Mouse (Mus musculus) CH12.LX (cell line): ENCODE data around the gene Parp4. TPM values are rescaled to one million over a fixed set of nuclear protein-coding genes. Genes with fewer than 3 reads are reported as not detected.

Experiments used
- DNase-seq: peaks from one replicate; pipeline ENCODE4 v3.0.0-alpha.2; 2013; ENCODE audit errors: extremely low read depth
- H3K27ac ChIP-seq: 2 replicates; pipeline ENCODE4 v1.5.1; 2012; ENCODE audit warnings: low read depth, mild to moderate bottlenecking, control low read depth, moderate library complexity; ENCODE audit not compliant: insufficient read depth
- H3K27me3 ChIP-seq: replicated peaks from 2 replicates; pipeline ENCODE3; 2012; ENCODE audit warnings: inconsistent platforms
- H3K36me3 ChIP-seq, 2 experiments: replicated peaks in 1 of 2; 2 replicates each; pipeline versions ENCODE3 to v1.6.1; 2012; ENCODE audit warnings: inconsistent platforms in 1 of 2, low read length in 1 of 2, mild to moderate bottlenecking in 1 of 2, mixed read lengths in 1 of 2, moderate library complexity in 1 of 2; ENCODE audit not compliant: control insufficient read depth in 1 of 2, insufficient read depth in 1 of 2
- H3K4me1 ChIP-seq, 2 experiments: 2 replicates each; pipeline ENCODE4 v1.6.1; 2012; ENCODE audit warnings: inconsistent platforms in 1 of 2, moderate library complexity in 1 of 2; ENCODE audit not compliant: insufficient read depth in 2 of 2, control insufficient read depth in 1 of 2
- H3K4me2 ChIP-seq: 2 replicates; pipeline ENCODE4 v1.6.1; 2012; ENCODE audit warnings: low read depth, mild to moderate bottlenecking, control low read depth; ENCODE audit not compliant: poor library complexity, insufficient read depth, severe bottlenecking
- H3K4me3 ChIP-seq, 3 experiments: fragments of 150-350 bp in 1 of 3; sonication (generic) in 1 of 3; replicated peaks in 1 of 3; 2 replicates each; pipeline versions ENCODE3 to v1.5.1; 2011 to 2012; ENCODE audit warnings: low read depth in 2 of 3, low read length in 2 of 3, mild to moderate bottlenecking in 2 of 3, moderate library complexity in 2 of 3, control low read depth in 1 of 3, improper control_type of control experiment in 1 of 3, inconsistent platforms in 1 of 3, mixed read lengths in 1 of 3; ENCODE audit not compliant: poor library complexity in 1 of 3
- H3K79me2 ChIP-seq: replicated peaks from 2 replicates; pipeline ENCODE4 v1.6.1; 2012; ENCODE audit warnings: mild to moderate bottlenecking, moderate library complexity; ENCODE audit not compliant: control insufficient read depth, poor library complexity, insufficient read depth, severe bottlenecking; ENCODE audit errors: extremely low read depth
- H3K9ac ChIP-seq: 2 replicates; pipeline ENCODE4 v1.6.1; 2012; ENCODE audit warnings: low read depth, mild to moderate bottlenecking, control low read depth, moderate library complexity; ENCODE audit not compliant: insufficient read depth
- H3K9me3 ChIP-seq: replicated peaks from 2 replicates; pipeline ENCODE3; 2012; ENCODE audit warnings: low read length, inconsistent platforms, mixed read lengths
- BHLHE40 ChIP-seq: IDR thresholded peaks from 2 replicates; pipeline ENCODE4 v1.6.1; 2011; ENCODE audit warnings: mild to moderate bottlenecking, low read depth, low read length, improper control_type of control experiment
- CTCF ChIP-seq, 2 experiments: IDR thresholded peaks in 1 of 2; conservative IDR thresholded peaks in 1 of 2; 2 replicates each; pipeline ENCODE4 v1.5.1; 2011 to 2012; ENCODE audit warnings: low read depth in 2 of 2, low read length in 2 of 2, improper control_type of control experiment in 1 of 2, inconsistent platforms in 1 of 2, mild to moderate bottlenecking in 1 of 2, moderate library complexity in 1 of 2
- E2F4 ChIP-seq: IDR thresholded peaks from 2 replicates; pipeline ENCODE4 v1.6.1; 2011; ENCODE audit warnings: low read depth, low read length, improper control_type of control experiment; ENCODE audit not compliant: insufficient replicate concordance
- EP300 ChIP-seq: IDR thresholded peaks from 2 replicates; pipeline ENCODE4 v1.6.1; 2011; ENCODE audit warnings: low read length, improper control_type of control experiment
- ETS1 ChIP-seq: conservative IDR thresholded peaks from 2 replicates; pipeline ENCODE4 v1.6.1; 2012; ENCODE audit warnings: low read depth, mild to moderate bottlenecking, inconsistent platforms, low read length, improper control_type of control experiment, moderate library complexity
- HCFC1 ChIP-seq: IDR thresholded peaks from 2 replicates; pipeline ENCODE4 v1.6.1; 2012; ENCODE audit warnings: low read depth, mild to moderate bottlenecking, inconsistent platforms, low read length, improper control_type of control experiment
- JUN ChIP-seq: IDR thresholded peaks from 2 replicates; pipeline ENCODE4 v1.6.1; 2011; ENCODE audit warnings: low read depth, mild to moderate bottlenecking, low read length, improper control_type of control experiment, moderate library complexity; ENCODE audit not compliant: insufficient read depth
- MEF2A ChIP-seq: IDR thresholded peaks from 2 replicates; pipeline ENCODE4 v1.6.1; 2014; ENCODE audit warnings: low read depth, mild to moderate bottlenecking, inconsistent platforms, low read length, improper control_type of control experiment, borderline replicate concordance
- MXI1 ChIP-seq: IDR thresholded peaks from 2 replicates; pipeline ENCODE4 v1.6.1; 2011; ENCODE audit warnings: mild to moderate bottlenecking, low read depth, low read length, improper control_type of control experiment
- NELFE ChIP-seq: IDR thresholded peaks from 2 replicates; pipeline ENCODE4 v1.6.1; 2011; ENCODE audit warnings: low read depth, low read length, improper control_type of control experiment
- PAX5 ChIP-seq: IDR thresholded peaks from 2 replicates; pipeline ENCODE4 v1.6.1; 2012; ENCODE audit warnings: low read length, inconsistent platforms, mixed read lengths
- POLR2AphosphoS2 ChIP-seq: IDR thresholded peaks from 2 replicates; pipeline ENCODE4 v1.6.1; 2011; ENCODE audit warnings: low read depth, low read length, improper control_type of control experiment
- SIN3A ChIP-seq: IDR thresholded peaks from 2 replicates; pipeline ENCODE4 v1.6.1; 2012; ENCODE audit warnings: low read length, improper control_type of control experiment, inconsistent platforms
- TBP ChIP-seq: conservative IDR thresholded peaks from 2 replicates; pipeline ENCODE4 v1.6.1; 2011; ENCODE audit warnings: low read depth, low read length, improper control_type of control experiment
- dilution Hi-C: fragments of 300-500 bp; cut with MboI; formaldehyde crosslinking; loops from 2 replicates; pipeline ENCODE4 v1.14.3; 2020; ENCODE audit warnings: low sequenced_read_pairs; ENCODE audit not compliant: extremely low pct_unique_long_range_greater_than_20kb, extremely low pct_ligation_motif_present
- in situ Hi-C: fragments of 300-500 bp; cut with MboI; formaldehyde crosslinking; loops from 3 replicates; pipeline ENCODE4 v1.14.3; 2019; ENCODE audit warnings: low sequenced_read_pairs, low pct_ligation_motif_present, low pct_unique_long_range_greater_than_20kb, mixed read lengths
- polyA plus RNA-seq: library from polyadenylated mRNA; unstranded; fragments of >175 nt; gene quantifications from 2 replicates; pipeline ENCODE4 v1.2.1, GENCODE M21; 2012; ENCODE audit warnings: low read depth; ENCODE audit not compliant: insufficient read length
- total RNA-seq, 2 experiments: library from RNA; depleted of rRNA; stranded (reverse); fragments of 300-350 nt in 1 of 2; fragments of >200 nt in 1 of 2; gene quantifications; 2 replicates each; pipeline ENCODE4 v1.2.3; 2012 to 2014

Parp4 gene
- total and polyA plus RNA-seq, 3 experiments, result 6.1 to 13.0 (median 10.2) TPM

DNA sequence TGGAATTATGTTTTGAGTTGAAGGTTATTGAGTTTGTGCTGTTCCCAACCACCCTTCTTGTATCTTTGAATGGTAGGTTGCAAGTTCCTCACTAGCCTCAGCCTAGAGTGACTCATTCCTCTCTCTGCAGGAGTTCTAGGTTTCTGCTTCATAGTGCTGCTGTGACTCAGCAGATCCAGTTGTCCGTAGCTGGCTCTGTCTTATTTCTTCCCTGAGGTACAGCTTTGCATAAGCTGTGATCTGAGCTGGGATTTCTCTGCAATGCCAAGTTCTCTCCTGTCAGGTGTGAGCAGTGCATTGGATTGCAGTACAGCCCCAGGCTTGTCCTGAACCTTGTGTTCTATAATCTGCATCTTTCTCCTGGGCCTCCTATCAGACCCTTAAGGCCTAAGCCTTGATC, 114.3 kb downstream of the Parp4 start:
- Histone ChIP-seq H3K9ac (no peak overlapping the region), H3K4me2 (no peak overlapping the region), H3K27ac (no peak overlapping the region), H3K79me2 (no peaks in the 10 kb centered on the region), H3K36me3 (peaks cover 66 to 94% of the 10 kb centered on the region in 2 experiments), H3K4me3 (no peak overlapping the region), H3K9me3 (no peaks in the 10 kb centered on the region), H3K4me1 (peaks cover 0 to 9% of the 10 kb centered on the region in 2 experiments; a peak in 2 of 4 replicates), H3K27me3 (no peaks in the 10 kb centered on the region)
- TF ChIP-seq TBP (no peak), BHLHE40 (no peak), PAX5 (no peak), E2F4 (no peak), ETS1 (no peak), NELFE (no peak), JUN (no peak)
- no peak for DNase-seq
- in situ Hi-C loops, result no loop called here
- dilution Hi-C loops, result no loop called here

DNA sequence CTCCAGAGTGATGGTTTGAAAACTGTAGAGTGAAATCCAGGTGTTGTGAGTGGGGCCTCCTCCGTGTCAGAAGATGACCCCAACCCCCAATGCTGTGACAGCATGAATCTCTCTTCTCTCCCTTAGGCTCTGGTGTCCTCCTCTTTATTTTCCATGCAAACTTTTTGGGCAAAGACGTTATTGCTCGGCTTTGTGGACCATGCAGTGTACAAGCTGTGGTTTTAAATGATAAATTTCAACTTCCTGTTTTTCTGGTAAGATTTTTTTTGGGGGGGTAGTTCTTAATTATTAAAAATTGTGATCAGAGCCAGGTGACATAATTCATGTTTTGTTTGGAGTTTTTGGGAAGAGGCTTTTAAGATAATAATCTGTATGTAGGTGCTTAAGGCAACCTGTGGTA, 120.1 kb downstream of the Parp4 start:
- Histone ChIP-seq H3K9me3 (no peaks in the 10 kb centered on the region), H3K4me1 (no peaks in the 10 kb centered on the region), H3K4me2 (no peak overlapping the region), H3K27me3 (no peaks in the 10 kb centered on the region), H3K4me3 (no peak overlapping the region), H3K9ac (no peak overlapping the region), H3K36me3 (peaks cover 75 to 99% of the 10 kb centered on the region in 2 experiments)
- no peak for DNase-seq
- in situ Hi-C loops, result no loop called here
- dilution Hi-C loops, result no loop called here
- TF ChIP-seq MEF2A, result no peak
- TF ChIP-seq POLR2AphosphoS2, result no peak
- TF ChIP-seq NELFE, result no peak
- TF ChIP-seq TBP, result no peak
- no peak for TF ChIP-seq EP300
- TF ChIP-seq E2F4, result no peak
- no peak for TF ChIP-seq SIN3A
- no peak for TF ChIP-seq HCFC1
- TF ChIP-seq, all 38 proteins: peak for 0
- Histone ChIP-seq H3K79me2 (no peaks in the 10 kb centered on the region), H3K27ac (no peak overlapping the region)

DNA sequence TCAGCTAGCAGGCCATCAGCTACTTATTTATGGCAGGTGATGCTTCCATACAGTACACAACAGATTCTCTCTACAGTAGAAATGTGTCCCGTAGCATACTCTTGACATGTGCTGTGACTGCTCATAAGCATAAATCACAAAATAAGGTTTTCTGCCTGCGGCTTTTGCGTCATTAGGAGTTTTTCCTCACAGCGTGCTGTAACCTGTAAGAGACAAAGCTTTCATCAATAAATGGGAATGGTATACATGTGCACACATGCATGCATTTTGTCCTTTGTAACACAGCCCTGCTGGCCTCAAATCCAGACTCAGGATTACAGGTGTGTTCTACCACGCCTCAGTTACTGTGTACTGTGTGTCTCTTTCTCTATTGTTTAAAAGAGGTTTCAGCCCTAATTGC, 122.4 kb downstream of the Parp4 start:
- in situ Hi-C loops, result no loop called here
- no peak overlapping the region for H3K4me3 ChIP-seq
- no peaks in the 10 kb centered on the region for H3K4me1 ChIP-seq
- no peak for DNase-seq
- H3K9me3 ChIP-seq, result no peaks in the 10 kb centered on the region
- dilution Hi-C loops, result no loop called here
- H3K9ac ChIP-seq, result no peak overlapping the region
- TF ChIP-seq CTCF (conservative IDR thresholded peaks at IDR 0.05 in 1 of 2, IDR thresholded peaks at IDR 0.05 in 1 of 2; ENCODE audit: low read depth in 2 of 2, low read length in 2 of 2) (no peak), NELFE (no peak), MXI1 (no peak)
- no peaks in the 10 kb centered on the region for H3K27me3 ChIP-seq
- no peak overlapping the region for H3K4me2 ChIP-seq
- H3K36me3 ChIP-seq, result peaks cover 61 to 82% of the 10 kb centered on the region in 2 experiments
- H3K79me2 ChIP-seq, result no peaks in the 10 kb centered on the region
- H3K27ac ChIP-seq, result no peak overlapping the region
